Mouse (Mus musculus): Measurements from ENCODE around the gene Tmem19. TPM values are rescaled to one million over a fixed set of nuclear protein-coding genes. Genes with fewer than 3 reads are reported as not detected.

Gene Tmem19
- total RNA-seq, 1 experiment: 30.9 TPM

DNA sequence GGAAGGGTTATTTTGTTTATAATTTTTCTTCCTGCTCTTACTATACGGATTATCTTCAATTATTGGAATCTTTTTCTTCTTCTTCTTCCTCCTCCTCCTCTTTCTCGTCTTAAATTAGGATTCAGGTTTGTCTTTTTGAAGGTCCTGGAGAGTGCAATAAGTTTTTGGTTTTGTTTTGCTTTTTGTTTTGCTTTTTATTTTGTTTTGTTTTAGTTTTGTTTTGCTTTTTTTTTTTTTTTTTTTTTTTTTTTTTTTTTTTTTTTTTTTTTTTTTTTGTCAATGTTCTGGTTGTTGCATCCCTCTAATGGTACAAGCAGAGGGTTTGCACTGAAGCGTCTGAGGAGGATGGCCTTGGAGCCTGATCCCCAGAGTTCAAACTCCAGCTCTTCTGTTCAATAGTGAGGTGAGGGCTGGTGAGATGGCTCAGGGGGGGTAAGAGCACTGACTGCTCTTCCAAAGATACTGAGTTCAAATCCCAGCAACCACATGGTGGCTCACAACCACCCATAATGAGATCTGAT, 33.2 kb downstream of the Tmem19 start:
- DNase-seq (ENCODE audit: low read depth, low spot score): no peak
- Histone ChIP-seq H3K9me3 (ENCODE audit: control insufficient read depth, insufficient read depth, low read depth, low read length) (no peaks in the 10 kb centered on the region), H3K9ac (ENCODE audit: insufficient read depth, low read depth, low read length, poor library complexity, severe bottlenecking) (no peak overlapping the region), H3K27ac (ENCODE audit: insufficient read depth, low read depth, low read length, poor library complexity, severe bottlenecking) (no peak overlapping the region), H3K4me3 (ENCODE audit: insufficient read depth in 1 of 2, low read depth in 1 of 2, low read length in 2 of 2, poor library complexity in 1 of 2, severe bottlenecking in 1 of 2) (no peak overlapping the region), H3K36me3 (ENCODE audit: control insufficient read depth, insufficient read depth, low read length, poor library complexity, severe bottlenecking) (no peaks in the 10 kb centered on the region), H3K4me1 (ENCODE audit: control insufficient read depth in 2 of 2, insufficient read depth in 2 of 2, low read length in 2 of 2, poor library complexity in 1 of 2) (no peaks in the 10 kb centered on the region)
- TF ChIP-seq MAFK (IDR thresholded peaks at IDR 0.05; ENCODE audit: insufficient read depth, low read depth, low read length) (no peak), HCFC1 (IDR thresholded peaks at IDR 0.05; ENCODE audit: borderline replicate concordance, insufficient read depth, low read length) (no peak), ZNF384 (IDR thresholded peaks at IDR 0.05; ENCODE audit: low read depth, low read length) (peak; percentile 88)
- in situ Hi-C loops (cut with MboI; ENCODE audit: low sequenced_read_pairs in 2 of 2, unreplicated experiment in 2 of 2): no loop called here

GRCm38 (mm10) chr10:115328514-115328913, 33.8 kb downstream of the Tmem19 start:
- in situ Hi-C loops (cut with MboI; ENCODE audit: low sequenced_read_pairs in 2 of 2, unreplicated experiment in 2 of 2): no loop called here
- Histone ChIP-seq H3K4me3 (ENCODE audit: insufficient read depth in 1 of 2, low read depth in 1 of 2, low read length in 2 of 2, poor library complexity in 1 of 2, severe bottlenecking in 1 of 2) (no peak overlapping the region), H3K9me3 (ENCODE audit: control insufficient read depth, insufficient read depth, low read depth, low read length) (no peaks in the 10 kb centered on the region), H3K27ac (ENCODE audit: insufficient read depth, low read depth, low read length, poor library complexity, severe bottlenecking) (no peak overlapping the region), H3K9ac (ENCODE audit: insufficient read depth, low read depth, low read length, poor library complexity, severe bottlenecking) (no peak overlapping the region), H3K36me3 (ENCODE audit: control insufficient read depth, insufficient read depth, low read length, poor library complexity, severe bottlenecking) (no peaks in the 10 kb centered on the region), H3K4me1 (ENCODE audit: control insufficient read depth in 2 of 2, insufficient read depth in 2 of 2, low read length in 2 of 2, poor library complexity in 1 of 2) (no peaks in the 10 kb centered on the region)
- TF ChIP-seq ZC3H11A (IDR thresholded peaks at IDR 0.05; ENCODE audit: borderline replicate concordance, low read depth, low read length) (no peak), HCFC1 (IDR thresholded peaks at IDR 0.05; ENCODE audit: borderline replicate concordance, insufficient read depth, low read length) (no peak), CHD2 (IDR thresholded peaks at IDR 0.05; ENCODE audit: low read depth, low read length) (no peak), ZNF384 (IDR thresholded peaks at IDR 0.05; ENCODE audit: low read depth, low read length) (no peak), MAFK (IDR thresholded peaks at IDR 0.05; ENCODE audit: insufficient read depth, low read depth, low read length) (no peak)
- no peak for DNase-seq (ENCODE audit: low read depth, low spot score)

DNA sequence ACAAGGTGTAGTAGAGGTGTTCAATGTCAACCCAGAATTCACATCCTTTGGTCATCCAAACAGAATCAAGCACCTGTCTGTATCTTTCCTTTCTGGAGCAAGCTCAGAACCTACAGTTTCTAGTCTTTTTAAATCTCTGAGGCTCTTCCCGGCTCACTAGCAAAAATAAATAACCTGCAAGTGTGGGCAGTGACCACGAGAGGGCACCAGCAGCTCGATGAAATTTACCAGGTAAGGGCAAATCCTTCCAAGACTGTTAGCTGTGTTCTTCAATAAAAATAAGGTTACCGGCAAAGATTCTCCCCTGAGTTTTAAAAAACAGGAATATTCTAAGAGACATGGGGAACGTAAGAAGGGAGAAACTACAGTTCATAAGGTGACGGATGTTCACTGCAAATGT, 39.0 kb downstream of the Tmem19 start:
- Histone ChIP-seq H3K9me3 (ENCODE audit: control insufficient read depth, insufficient read depth, low read depth, low read length) (no peaks in the 10 kb centered on the region), H3K4me1 (ENCODE audit: control insufficient read depth in 2 of 2, insufficient read depth in 2 of 2, low read length in 2 of 2, poor library complexity in 1 of 2) (no peaks in the 10 kb centered on the region), H3K4me3 (ENCODE audit: insufficient read depth in 1 of 2, low read depth in 1 of 2, low read length in 2 of 2, poor library complexity in 1 of 2, severe bottlenecking in 1 of 2) (no peak overlapping the region), H3K27ac (ENCODE audit: insufficient read depth, low read depth, low read length, poor library complexity, severe bottlenecking) (no peak overlapping the region), H3K36me3 (ENCODE audit: control insufficient read depth, insufficient read depth, low read length, poor library complexity, severe bottlenecking) (no peaks in the 10 kb centered on the region), H3K9ac (ENCODE audit: insufficient read depth, low read depth, low read length, poor library complexity, severe bottlenecking) (no peak overlapping the region)
- in situ Hi-C loops (cut with MboI; ENCODE audit: low sequenced_read_pairs in 2 of 2, unreplicated experiment in 2 of 2): no loop called here
- TF ChIP-seq ZC3H11A (IDR thresholded peaks at IDR 0.05; ENCODE audit: borderline replicate concordance, low read depth, low read length) (peak; percentile 80), CHD2 (IDR thresholded peaks at IDR 0.05; ENCODE audit: low read depth, low read length) (no peak), ZNF384 (IDR thresholded peaks at IDR 0.05; ENCODE audit: low read depth, low read length) (no peak)
- peak; percentile 63 for DNase-seq (ENCODE audit: low read depth, low spot score)

DNA sequence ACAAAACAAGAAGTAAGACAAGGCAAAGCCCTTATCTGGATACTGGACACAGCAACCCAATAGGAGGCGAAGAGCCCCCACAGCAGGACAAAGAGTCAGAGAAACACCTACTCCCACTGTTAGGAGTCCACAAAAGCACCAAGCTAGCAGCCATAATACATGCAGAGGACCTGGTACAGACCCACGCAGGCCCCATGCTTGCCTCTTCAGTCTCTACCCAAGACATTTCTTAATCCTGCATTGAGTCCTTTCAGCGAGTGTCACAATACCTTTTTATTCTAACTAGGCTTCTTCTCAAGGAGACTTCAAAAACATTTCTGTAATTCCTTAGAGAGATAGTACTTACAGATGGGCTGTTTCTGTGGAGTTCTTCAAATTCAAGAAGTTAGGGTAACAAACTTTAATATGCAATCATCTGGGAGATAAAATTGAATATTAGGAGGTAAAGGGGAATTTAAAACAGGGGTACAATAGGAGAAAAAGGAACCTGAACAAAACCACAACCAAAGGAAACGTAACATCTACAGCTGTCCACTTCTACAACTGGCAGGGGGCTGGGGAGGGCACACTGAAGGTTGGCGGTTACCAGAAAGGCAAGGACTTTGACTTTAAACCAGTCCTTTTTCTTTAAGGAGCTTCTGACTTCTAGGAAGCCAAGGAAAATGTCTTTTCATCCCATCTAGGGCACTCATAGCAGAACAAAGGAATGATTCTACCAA, 40.8 kb downstream of the Tmem19 start:
- TF ChIP-seq MAFK (IDR thresholded peaks at IDR 0.05; ENCODE audit: insufficient read depth, low read depth, low read length) (no peak), ZC3H11A (IDR thresholded peaks at IDR 0.05; ENCODE audit: borderline replicate concordance, low read depth, low read length) (no peak), ZNF384 (IDR thresholded peaks at IDR 0.05; ENCODE audit: low read depth, low read length) (no peak), CHD2 (IDR thresholded peaks at IDR 0.05; ENCODE audit: low read depth, low read length) (no peak), HCFC1 (IDR thresholded peaks at IDR 0.05; ENCODE audit: borderline replicate concordance, insufficient read depth, low read length) (no peak)
- H3K4me1 ChIP-seq (ENCODE audit: control insufficient read depth in 2 of 2, insufficient read depth in 2 of 2, low read length in 2 of 2, poor library complexity in 1 of 2): 0 out of 4 replicates have a peak, but pooled peaks cover 0 to 4% of the 10 kb centered on the region in 2 experiments
- no peak overlapping the region for H3K27ac ChIP-seq (ENCODE audit: insufficient read depth, low read depth, low read length, poor library complexity, severe bottlenecking)
- no peak overlapping the region for H3K9ac ChIP-seq (ENCODE audit: insufficient read depth, low read depth, low read length, poor library complexity, severe bottlenecking)
- DNase-seq (ENCODE audit: low read depth, low spot score): no peak
- no peaks in the 10 kb centered on the region for H3K9me3 ChIP-seq (ENCODE audit: control insufficient read depth, insufficient read depth, low read depth, low read length)
- in situ Hi-C loops (cut with MboI; ENCODE audit: low sequenced_read_pairs in 2 of 2, unreplicated experiment in 2 of 2): no loop called here
- H3K4me3 ChIP-seq (ENCODE audit: insufficient read depth in 1 of 2, low read depth in 1 of 2, low read length in 2 of 2, poor library complexity in 1 of 2, severe bottlenecking in 1 of 2): no peak overlapping the region
- no peaks in the 10 kb centered on the region for H3K36me3 ChIP-seq (ENCODE audit: control insufficient read depth, insufficient read depth, low read length, poor library complexity, severe bottlenecking)

Measured in ES-E14 (cell line).